Mouse (Mus musculus) kidney, postnatal 4 days (tissue): ENCODE results near the gene Tmem270.

Experiments
- DNase-seq, 2 experiments: peaks; one replicate each; pipeline ENCODE4 v3.0.0; 2021; ENCODE audit warnings: mixed read lengths in 2 of 2

The Tmem270 gene

DNA sequence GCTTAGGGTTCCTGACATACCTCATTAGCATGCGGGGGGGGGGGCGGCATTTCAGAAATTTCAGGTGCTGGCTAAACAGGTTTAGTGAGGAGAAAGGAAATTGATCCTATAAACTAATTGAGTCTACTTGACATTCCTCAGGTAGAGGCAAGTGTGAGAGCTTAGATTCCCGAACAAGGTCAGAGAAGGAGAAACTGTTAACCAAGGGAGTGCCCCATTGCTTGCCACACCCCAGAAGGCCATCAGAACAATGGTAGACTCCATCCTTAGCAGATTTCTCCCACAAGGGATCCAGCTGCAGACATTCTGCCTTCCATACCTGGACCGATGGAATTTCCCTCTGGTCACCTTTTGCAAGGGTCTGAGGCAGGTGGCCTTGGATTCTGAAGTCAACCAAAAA lies 20.2 kb upstream of the Tmem270 start:
- DNase-seq: no peak

DNA sequence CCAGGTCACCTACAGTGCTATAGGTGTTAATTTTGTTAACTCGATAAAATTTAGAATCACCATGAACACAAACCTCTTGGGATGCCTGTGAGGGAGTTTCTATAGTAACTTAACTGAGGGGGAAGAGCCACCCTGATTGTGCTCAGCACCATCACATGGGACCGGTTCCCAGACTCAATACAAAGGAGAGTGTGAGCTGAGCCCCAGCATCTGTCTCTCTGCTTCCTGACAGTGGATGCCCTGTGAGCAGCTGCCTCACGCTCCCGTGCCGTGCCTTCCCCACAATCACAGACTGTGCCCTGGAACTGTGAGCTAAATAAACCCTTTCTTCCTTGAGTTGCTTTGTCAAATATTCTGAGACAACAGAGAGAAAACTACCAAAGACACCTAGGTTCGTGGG lies 16.6 kb upstream of the Tmem270 start:
- no peak for DNase-seq

DNA sequence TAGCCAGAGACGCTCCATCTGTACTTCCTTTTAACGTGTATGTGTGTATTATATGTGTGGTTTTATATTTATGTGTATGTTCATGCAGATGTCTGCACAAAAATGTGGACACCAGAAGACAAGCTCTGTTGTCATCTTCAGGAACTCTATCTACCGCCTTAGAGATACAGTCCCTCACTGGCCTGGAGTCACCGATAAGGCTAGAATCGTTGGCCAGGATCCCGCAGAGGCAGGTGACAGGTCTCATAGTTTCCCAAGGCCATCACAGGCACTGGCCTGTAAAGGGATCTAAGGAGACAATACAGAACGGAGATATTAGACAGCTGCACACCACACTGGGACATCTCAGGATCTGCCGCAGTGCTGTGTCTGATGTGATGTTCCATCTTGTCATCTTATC lies 14.6 kb upstream of the Tmem270 start:
- no peak for DNase-seq

DNA sequence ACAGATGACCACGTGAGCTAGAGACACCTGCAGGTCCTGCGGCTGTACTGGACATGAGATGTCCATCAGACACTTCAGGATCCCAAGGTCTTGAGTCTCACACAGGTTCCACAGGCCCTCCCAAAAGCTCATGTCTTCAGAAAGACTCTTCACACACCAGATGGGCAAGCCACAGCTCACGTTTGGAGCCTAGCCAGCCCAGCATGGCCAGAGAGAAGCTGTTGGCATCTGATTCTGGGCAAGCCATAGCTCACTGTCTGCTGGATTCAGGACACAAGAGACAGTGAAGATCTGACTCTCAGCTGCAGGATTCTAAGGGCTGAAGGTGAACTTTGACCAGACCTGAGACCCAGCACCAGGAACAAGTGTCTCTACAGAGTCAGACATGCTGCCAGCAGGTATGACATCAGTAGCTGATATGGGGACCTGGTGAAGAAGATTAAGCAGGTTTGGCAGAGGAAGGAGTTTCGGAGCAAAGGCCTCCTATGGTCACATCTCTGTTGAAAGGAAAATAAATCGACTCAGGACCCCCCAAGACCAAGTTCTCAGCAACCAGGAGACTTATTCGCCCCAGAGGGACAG lies 13.7 kb upstream of the Tmem270 start:
- DNase-seq: no peak

DNA sequence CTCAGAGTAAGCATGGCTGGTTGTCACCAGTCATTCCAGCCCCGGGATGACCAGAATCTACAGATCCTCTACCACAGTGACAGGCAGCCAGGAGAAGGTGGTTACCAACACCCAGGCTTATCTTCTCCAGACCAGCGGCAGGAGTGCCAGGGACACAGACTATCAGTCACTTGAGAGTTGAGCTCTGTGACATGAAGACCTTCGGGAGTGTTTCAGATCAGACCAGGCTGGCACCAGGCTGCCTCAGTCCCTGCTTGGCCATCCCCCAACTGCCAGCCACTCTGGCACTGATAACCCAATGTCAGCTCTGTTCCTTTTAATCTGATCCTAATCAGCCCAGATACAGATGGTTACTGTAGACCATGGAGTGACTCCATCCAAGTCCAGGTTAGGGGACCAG lies 12.6 kb upstream of the Tmem270 start:
- DNase-seq: no peak

DNA sequence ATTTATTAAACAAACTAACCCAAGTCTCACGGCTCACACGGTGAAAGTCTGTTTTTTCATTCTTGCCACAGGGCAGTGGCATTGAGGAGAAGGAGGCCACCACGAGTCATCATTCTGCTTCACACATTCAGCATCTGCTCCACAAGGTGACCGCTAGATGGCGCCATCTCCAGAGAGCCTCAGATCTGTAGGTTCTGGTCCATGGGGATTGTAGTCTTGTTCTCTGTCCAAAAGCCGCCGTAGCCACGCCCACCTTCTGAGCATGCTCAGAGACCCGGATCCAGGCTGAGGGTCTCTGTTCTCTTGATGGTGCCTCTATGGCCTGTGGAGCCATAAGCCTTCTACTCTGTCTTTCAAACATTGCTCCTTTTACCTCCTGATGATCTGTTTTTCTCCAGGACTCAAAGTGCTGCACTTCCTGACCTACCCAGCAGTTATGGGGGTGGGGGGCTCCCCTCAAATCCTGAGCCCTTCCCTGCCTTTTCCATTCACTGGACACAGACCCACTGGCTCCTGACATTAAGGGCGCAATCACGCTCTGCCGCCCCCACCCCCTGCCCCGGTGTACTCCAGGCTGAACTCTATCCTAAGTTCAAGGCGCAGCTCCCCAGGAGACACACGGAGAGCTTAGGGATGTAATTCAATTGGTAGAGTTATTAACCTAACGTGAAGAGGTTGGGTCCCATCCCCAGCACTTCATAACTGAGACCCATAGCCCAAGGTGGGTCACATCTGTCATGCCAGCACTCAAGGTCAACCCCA lies 11.7 kb upstream of the Tmem270 start:
- DNase-seq: peak; percentile 85 to 90

DNA sequence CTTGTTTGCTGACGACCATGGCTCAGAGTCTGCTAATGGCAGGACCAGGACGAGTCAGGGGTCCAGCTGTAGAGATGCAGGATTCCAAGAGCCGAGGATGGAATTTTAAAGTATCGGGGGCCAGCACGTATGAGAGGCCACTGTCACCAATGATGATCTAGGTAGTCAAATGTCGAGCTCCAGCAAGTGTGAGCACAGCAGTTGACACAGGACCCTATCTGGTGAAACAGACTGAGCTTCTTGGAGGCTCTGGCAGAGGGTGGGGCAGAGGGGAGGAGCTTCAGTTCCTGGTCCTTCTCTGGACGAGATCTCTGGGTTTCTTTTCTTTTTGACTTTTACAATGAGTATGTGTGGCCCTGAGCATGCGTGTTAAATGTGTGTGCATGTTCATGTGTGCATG lies 8.8 kb upstream of the Tmem270 start, which contains the start of gene Cldn13:
Gene Cldn13, minus strand, starts transcription at position 216 of the 400 bp plus-strand sequence.
- no peak for DNase-seq

DNA sequence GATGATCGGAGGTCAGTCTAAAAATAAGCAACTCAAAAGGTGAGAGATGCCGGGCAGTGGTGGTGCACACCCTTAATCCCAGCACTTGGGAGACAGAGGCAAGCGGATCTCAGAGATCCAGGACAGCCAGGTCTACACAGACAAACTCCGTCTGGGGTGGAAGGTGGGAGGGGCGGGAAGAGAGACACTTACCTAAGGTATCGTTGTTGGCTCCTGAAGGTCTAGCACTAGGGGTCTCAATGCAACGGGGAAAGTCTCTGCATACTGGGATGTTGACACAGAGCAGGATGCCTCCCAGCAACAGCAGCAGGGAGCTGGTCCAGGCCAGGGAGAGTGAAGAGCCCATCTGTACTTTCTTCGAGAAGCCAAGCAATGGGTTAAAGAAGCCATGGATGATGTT lies 8.0 kb upstream of the Tmem270 start:
- no peak for DNase-seq

DNA sequence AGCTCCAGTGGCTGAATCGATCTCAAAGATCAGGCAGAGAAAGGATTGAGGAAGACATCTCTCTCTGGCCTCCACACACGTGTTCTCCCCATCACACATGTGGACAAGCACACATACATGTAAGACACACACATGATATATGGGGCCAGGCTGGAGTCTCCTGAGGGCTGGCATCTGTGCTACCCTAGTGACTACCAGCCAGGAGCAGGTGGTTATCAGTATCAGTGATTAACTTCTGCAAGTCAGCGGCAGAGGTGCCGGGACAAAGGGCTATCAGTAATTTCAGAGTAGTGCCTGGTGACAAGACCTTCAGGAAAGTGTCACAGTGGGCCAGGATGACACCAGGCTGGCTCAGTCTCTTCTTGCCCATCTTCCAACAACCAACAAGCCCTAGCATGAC lies 7.2 kb upstream of the Tmem270 start:
- no peak for DNase-seq

DNA sequence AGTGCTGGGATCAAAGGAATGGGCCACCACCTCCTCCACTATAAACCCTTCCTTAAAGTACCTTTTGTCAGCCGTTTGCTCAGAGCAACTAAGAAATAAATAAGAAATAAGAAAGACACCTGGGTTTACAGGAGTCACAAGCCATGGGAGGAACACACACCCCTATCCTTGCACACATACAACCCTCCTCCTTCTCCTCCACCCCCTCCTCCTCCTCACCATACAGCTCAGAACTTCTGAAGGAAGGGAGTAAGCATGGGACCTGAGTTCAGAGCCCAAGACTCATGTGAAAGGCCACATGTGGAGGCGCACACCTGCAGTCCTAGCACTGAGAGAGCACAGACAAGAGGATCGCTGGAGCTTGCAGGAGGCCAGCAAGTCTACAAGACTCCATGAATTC lies 6.8 kb upstream of the Tmem270 start:
- no peak for DNase-seq

DNA sequence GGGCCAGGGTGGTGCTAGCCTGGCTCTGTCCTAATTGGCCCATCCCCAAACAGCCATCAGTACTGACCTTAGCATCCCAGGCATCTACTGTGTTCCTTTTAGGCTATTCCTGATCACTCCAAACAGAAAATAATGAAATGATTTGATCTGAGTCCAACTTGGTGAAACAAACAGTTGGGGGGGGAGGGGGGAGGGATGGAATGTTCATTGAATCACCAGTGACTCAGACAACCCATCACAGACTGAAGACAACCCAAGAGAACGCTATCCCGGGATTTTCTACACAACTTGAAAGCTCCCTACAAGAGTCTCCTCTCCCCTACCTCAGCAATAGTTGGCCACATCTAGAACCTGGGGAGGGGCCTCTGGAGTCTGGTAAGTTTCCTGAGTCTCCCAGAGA lies 5.4 kb upstream of the Tmem270 start:
- no peak for DNase-seq

DNA sequence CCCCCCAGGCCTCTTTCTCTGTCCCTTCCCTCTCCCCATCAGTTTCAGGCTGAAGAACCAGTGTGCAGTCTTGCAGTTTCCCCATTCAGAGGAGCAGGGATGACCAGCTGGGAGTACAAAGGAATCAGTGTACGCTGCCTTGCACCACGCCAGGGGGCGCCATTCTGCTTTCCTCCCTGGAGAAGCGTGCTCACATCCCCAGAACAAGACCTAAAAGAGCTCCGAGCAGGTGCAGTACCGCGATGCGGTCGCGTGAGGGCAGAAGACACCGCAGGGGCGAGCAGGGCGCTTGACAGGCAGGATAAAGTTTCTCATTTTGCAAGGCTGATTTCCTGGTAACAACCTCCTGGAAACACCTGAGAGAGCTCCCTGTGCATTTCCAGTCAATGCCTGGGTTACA lies 602 bp upstream of the Tmem270 start:
- DNase-seq: peak; percentile 98

DNA sequence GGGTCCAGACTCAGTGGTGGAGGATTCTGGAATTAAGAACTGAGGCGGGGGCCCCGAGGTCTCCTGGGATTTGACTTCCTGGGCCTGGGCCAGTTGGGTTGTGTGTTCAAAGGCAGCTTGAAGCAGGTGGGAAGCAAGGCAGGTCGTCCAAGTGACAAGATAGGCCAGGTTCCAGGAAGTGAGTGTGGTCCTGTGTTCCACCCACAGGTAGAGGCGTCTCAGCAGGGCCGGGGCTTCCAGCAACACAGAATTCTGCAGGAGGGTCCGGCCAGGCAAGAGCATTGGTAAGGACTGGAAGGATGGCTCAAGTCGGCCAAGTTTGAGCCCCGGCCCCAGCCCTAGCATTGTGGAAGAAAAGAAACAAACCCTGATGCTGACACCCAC lies 4.9 kb downstream of the Tmem270 start:
- no peak for DNase-seq

DNA sequence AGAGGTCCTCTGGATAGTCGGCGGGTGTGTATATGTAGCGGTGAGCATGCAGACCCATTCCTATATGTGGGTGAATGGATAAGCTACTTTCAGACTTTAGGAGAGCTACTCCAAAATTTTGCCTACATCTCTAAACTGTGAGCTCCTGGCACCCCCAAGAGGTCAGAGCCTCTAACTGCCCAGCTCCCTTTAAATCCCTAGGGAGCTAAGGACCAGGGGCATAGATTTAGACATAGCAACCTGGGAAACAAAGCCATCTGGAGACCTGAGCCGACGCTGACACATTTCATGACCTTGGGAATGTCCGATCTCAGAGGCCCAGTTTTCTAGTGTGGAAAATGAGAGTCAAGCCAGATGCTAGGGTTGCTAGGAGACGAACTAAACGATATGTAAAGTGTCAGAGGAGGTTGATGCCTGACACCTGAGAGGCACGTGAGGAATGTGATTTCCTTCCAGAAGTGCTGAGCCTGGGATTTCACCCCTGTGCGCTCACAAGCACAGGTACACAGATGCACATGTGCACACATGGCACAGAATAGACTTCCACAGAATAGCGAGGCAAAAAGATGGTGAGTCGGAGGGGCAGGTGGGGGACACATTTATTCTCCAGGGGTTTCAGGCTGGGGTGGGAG lies 5.4 kb downstream of the Tmem270 start:
- DNase-seq: peak; percentile 65 to 70

DNA sequence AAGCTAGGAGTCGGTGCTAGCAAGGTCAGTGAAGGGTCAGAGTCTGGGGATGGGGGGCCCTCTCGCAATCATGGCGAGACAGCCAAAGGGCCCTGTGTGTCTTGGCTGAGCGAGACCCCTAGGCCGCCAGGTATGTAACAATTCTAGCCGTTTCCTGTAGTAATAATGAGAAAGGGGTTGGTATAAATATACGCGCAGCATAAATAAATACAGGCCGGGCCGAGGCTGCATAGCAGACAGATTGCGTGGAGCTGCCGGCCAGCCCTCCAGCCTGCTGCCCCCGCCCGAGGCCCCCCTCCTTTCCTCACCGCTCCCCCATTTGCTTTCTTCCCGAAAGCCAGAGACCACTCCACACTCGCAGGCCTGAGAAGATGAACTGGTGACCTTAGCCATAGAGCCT lies 8.9 kb downstream of the Tmem270 start:
- DNase-seq: peak in 1 of 2 experiments; percentile 31

DNA sequence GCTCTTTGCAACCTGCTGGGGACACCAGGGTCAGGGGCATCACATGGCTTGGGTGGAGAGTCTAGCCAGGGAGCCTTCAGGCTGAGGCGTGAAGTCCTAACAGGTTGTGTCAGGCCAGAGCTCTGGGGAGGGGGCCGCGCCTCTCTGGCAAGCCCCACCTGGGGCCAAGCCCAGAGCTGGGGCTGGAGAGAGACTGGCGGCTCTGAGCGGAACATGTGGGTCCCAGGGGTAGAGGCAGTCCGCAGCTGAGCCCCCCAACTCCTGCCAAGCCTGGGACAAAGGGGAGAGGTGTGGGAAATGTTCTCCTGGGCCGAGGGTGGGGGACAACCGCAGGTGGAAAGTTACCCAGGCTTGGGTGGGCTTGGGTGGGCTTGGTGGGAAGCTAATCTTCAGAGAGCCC lies 9.6 kb downstream of the Tmem270 start:
- DNase-seq: no peak

DNA sequence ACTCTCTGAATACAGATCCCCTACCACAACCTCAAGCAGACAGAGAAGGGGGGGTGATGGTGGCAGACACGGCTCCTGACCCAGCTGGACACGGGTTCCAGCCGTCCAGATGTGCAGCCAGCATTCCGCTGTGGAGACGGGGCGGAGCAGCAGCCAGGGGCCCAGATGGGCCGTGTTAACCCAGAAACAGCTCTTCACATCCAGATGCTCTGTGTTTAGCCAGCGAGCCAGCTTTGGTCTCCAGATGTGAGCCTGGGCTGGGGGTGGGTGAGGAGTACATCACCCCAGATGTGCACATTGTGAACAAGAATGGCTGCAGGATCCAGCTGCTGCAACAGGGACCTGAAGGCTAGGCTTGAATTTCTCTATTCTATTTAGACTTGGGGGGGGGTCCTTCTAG lies 11.2 kb downstream of the Tmem270 start:
- peak; percentile 56 to 67 for DNase-seq

DNA sequence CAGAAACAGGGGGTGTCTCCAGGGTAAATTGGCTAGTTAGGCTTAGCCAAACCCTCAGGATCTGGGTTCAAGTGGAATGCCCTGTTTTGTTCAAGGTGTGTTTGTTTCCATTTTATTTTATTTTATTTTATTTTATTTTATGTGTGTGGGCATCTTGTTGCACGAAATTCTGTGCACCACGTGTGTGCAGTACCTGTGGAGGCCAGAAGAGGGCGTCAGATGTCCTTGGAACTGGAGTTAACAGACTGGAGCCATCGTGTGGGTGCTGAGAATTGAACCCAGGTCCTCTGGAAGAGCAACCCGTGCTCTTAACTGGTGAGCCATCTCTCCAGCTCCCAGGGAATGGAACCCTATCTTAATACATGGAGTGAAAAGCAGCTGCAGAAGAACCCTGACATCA lies 13.8 kb downstream of the Tmem270 start:
- DNase-seq: no peak

DNA sequence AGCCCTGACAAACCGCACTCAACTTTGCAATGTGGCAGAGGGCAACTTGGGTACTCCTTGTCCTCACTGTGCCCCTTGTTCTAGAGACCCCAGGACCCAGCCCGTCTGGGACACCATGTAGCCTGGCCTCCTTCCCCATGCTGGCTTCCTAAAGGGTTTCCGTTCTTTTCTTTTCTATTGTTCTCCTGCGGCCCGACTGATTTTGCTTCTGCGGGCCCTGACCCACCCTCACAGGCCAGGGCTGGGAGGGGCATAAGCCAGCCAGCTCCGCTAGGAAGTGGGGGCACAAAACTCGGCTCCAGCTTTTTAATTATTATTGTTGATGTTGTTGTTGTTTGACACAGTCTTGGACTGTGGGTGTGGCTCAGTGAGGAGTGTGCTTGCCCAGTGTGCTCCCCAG lies 15.0 kb downstream of the Tmem270 start:
- peak in 1 of 2 experiments; percentile 34 for DNase-seq

DNA sequence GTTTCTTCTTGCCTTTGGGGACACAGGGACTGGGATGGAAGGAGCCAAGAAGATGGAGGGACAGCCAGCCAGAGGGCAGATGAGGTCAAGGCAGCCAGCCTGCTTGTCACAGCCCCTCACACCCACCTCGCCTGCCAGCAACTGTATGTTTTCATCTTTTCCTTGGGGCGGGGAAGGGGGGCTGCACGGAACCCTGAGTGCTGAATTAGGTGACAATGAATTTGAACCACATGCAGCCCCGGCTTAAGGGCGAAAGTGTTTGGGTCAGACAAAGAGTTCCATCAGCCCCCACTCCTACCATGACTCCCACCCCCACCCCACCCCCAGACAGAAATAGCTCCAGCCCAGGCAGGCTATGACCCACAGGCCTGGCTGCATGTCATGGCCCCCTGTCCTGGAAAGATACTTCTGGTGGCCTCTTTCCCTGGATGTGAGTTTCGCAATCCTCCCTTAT lies 15.9 kb downstream of the Tmem270 start:
- DNase-seq: no peak

DNA sequence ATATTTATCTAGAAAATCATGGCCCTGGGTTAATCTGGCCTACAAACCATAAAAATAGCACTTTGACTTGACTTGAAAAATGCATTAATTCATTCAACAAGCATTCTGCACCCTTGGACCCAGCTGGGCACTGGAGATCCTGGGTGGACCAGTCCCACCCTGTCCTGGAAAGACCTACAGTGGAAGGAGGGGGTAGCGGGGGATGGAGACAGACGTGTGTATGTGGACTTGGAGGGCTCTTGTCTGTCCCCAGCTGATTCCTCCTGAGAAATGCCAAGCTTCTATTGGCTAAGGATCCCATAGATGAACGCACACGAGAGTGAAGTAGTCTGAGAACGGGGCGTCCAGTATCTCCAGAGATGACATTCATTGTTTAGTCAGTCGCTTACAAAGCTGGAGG lies 18.0 kb downstream of the Tmem270 start:
- DNase-seq: no peak

DNA sequence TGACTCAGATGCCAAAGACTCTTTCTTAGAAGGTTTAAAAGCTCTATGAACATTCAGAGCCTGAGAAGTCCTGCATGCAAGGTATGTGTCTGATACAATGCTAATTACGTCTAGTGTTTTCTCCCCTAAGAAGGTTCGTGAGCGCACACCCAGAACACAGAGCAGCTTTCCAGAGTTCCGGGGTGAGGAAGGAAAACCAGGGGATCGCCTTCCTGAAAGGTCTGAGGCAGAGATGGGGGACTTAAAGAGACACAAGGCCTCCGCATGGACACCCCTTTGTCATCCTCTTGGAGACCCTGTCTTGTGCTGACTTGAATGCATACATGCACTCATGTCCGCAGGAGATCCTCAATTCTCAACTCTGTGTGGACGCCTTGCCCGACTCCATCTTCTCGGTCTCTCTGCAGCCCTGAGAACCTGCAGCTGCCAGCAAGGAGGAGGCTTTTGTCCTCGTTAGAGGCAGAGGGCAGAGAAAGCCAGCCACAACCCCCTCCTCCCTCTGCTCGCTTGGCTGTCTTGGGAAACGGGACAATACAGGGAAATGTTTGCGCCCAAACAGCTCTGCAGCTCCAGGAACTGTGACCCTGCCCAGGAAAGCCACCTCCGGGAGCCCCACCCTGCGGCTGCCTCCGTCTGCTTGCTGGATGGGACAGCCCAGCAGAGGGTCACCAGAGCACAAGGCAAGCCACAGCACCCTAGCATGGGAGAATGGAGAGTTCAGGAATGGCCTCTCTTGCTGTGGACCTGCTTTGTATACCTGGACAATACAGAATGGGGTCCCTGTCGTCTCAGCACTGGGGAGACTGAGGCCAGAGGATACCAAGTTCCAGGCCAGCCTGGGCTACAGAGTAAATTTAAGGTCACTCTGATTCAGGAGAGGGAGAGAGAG lies 18.8 kb downstream of the Tmem270 start:
- peak; percentile 60 to 75 for DNase-seq

DNA sequence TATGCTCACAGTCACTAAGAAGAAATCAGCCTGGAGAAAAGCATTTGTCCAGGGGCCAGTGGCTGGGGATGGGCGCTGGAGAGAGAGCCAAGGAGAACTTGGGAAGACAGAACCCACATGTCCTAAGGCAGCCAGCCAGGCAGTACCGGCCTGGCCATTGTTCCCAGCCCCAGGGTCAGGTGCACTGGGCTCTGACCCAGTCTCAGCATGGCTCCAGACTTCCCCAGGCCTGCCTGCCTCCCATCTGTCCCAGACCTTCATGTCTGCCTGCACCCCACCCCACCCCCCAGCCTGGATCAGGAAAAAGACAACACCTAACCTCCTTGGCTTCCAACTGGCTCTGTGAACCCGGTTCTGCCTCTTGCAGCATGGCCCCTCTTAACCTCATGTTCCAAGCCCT lies 23.5 kb downstream of the Tmem270 start:
- no peak for DNase-seq
